In genomic region chr11:11809404-11810175, GRCm38 (mm10) we compare ENCODE assay signal across 8 mouse cellular contexts. TPM values are rescaled to one million over a fixed set of nuclear protein-coding genes. Genes with fewer than 3 reads are reported as not detected.
A peak's percentile ranks its signal among the peaks of the same experiment; 100 is the strongest.
DNase-seq lines count a peak whose midpoint lies in the region; ATAC-seq and TF ChIP-seq lines count a peak whose summit lies in the region.

No protein-coding gene starts in this region.

- no peaks in the 10 kb centered on the region for H3K9me3 ChIP-seq in G1E (replicated peaks)

- H3K27ac ChIP-seq in gastrocnemius, adult 2 months = peak overlapping the region; percentile 97

- no peak for ATAC-seq in G1E (ENCODE audit: extremely low read depth, insufficient number of reproducible peaks, low FRiP score, poor library complexity, severe bottlenecking)

- TF ChIP-seq CTCF in gastrocnemius, adult 2 months (IDR thresholded peaks at IDR 0.05) = no peak
- TF ChIP-seq CTCF in G1E (IDR thresholded peaks at IDR 0.05; ENCODE audit: low read depth, low read length) = no peak

- H3K4me3 ChIP-seq in gastrocnemius, adult 2 months = peak overlapping the region; percentile 95
- H3K4me3 ChIP-seq in G1E (ENCODE audit: low read depth, low read length) = peak overlapping the region; percentile 77

- H3K27me3 ChIP-seq in G1E (ENCODE audit: insufficient read depth, low read length) = no peaks in the 10 kb centered on the region

- intact Hi-C loops in gastrocnemius, adult 2 months (cut with DNase I) = loop anchor here (5.0 to 10.0 kb wide), 3 partner anchors 228 to 725 kb away; partner anchors contain the start of gene Grb10
- intact Hi-C loops in gastrocnemius, postnatal 14 days (cut with DNase I; ENCODE audit: low total_unique reads) = loop anchor here (10.0 kb wide), 1 partner anchor 485 kb away; no protein-coding TSS in a partner anchor

- H3K4me1 ChIP-seq in G1E (ENCODE audit: insufficient read depth, low read depth, low read length) = peaks cover 48% of the 10 kb centered on the region

- no peak for DNase-seq in gastrocnemius, adult 2 months
- no peak for DNase-seq in gastrocnemius, adult 18-20 months (ENCODE audit: low spot score)
- peak; percentile 27 for DNase-seq in G1E (ENCODE audit: low spot score)
- DNase-seq in forelimb bud, embryonic 11.5 days (ENCODE audit: low read depth, low spot score) = peak; percentile 87
- DNase-seq in mesoderm, embryonic 11.5 days (ENCODE audit: low read depth, low spot score) = peak; percentile 81
- no peak for DNase-seq in gastrocnemius, postnatal 14 days
- DNase-seq in layer of hippocampus, postnatal 14 days (ENCODE audit: low spot score in 2 of 2) = no peak
- DNase-seq in right cerebral cortex, postnatal 14 days = no peak

- H3K36me3 ChIP-seq in G1E (replicated peaks) = peaks cover 19% of the 10 kb centered on the region

RNA-seq across cellular contexts. Expression of gene Fignl1, which starts 0.8 kb away (rescaled TPM):
- under 1 TPM in 1 of 2 experiments, not detected in 1; 0.22 TPM for total RNA-seq in gastrocnemius, adult 2 months (2021)
- under 1 TPM; 0.14 to 0.18 TPM for total RNA-seq in gastrocnemius, adult 18-20 months (2021)
- total RNA-seq in G1E (2014; fragmentation: Nextera tagmentation) (97.4 and 139 TPM in 2 replicates), G1E (2017) (103 and 120 TPM in 2 replicates)
- 1.8 and 3.6 TPM in 2 replicates for polyA plus RNA-seq in G1E (2012)
- total RNA-seq in gastrocnemius, postnatal 14 days (2021) = 1 to 10 TPM; 1.5 to 2.9 TPM
- 1 to 10 TPM; 1.0 to 2.1 TPM for total RNA-seq in layer of hippocampus, postnatal 14 days (2021)

Comparison
In these comparisons a context has a peak if more than half of its experiments do, and no peak if none do; other contexts are left out.
1. DNase-seq: peak in G1E (single experiment), forelimb bud, embryonic 11.5 days (single experiment) and mesoderm, embryonic 11.5 days (single experiment); none in gastrocnemius, adult 2 months (single experiment), gastrocnemius, adult 18-20 months (single experiment), gastrocnemius, postnatal 14 days (single experiment), layer of hippocampus, postnatal 14 days (0 of 2) and right cerebral cortex, postnatal 14 days (single experiment).
2. RNA of gene Fignl1, which starts 0.8 kb away (total RNA-seq): 97.4 to 139 TPM in G1E; 1.5 to 2.9 TPM in gastrocnemius, postnatal 14 days, 1.0 to 2.1 TPM in layer of hippocampus, postnatal 14 days, 0.22 TPM in gastrocnemius, adult 2 months and 0.14 to 0.18 TPM in gastrocnemius, adult 18-20 months; every median in the first group is over 10 times any median in the second.